Mouse (Mus musculus): ENCODE measurements at regions not wholly inside any gene's neighbourhood (a gene's known extent, or its start where the extent isn't known, plus 50 kb on each side); places are given as distances from the start of the nearest gene placed in this dataset.

DNA sequence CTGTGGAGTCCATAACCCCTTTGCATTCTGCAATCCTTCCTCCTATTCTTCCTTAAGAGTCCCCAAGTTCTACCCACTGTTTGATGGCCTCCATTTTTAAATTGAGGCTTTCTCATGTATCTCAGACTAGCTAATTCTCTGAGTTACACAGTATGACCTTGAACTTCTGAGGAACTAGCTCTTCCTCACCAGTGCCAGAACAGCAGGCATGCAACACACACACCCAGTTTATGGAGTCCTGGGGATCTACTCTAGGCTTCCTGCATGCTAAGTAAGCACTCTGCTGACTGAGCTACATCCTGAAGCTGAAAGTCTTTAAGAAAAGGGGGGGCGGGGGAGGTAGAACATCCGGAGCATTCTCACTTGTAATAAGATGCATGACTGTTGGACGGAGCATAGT lies 159.2 kb upstream of the Klf6 start:
- peak in 1 of 2 experiments; percentile 15 for DNase-seq (ENCODE audit: inconsistent age in 2 of 2, low spot score in 1 of 2)

DNA sequence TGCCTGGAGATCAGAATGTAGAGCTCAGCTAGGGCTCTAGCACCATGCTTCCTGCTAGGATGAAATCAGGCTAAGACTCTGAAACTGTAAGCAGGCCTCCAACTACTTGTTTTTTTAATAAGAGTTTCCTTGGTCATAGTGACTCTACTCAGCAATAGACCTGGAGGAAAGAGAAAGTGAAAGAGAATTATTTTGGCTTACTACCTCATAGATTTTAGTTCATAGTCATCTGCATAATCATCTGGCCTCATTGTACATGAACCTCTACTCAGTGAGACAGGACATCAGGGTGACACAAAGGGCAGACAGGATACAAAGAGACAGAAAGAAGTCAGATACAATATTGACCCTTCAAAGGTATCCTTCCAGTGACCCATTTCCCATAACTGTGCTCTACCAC lies 156.3 kb upstream of the Klf6 start:
- no peak for DNase-seq (ENCODE audit: inconsistent age in 2 of 2, low spot score in 1 of 2)

DNA sequence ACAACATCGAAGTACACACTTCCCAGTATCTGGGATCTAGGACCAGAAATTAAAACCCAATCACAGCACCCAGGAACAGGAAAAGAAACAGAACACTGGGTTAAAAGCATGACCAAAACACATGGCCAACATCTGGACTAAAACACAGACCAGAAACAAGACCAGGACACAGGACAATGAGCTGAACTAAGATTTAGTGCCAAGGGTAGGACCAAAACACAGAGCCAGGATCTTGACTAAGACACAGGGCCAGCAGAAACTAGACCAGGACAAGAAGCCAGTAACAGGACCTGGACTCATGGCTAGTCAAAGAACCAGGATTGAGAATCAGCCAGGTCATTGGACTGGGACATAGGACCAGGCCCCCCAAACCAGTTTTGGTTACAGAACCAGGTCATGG lies 149.6 kb upstream of the Klf6 start:
- DNase-seq (ENCODE audit: inconsistent age in 2 of 2, low spot score in 1 of 2) = no peak

DNA sequence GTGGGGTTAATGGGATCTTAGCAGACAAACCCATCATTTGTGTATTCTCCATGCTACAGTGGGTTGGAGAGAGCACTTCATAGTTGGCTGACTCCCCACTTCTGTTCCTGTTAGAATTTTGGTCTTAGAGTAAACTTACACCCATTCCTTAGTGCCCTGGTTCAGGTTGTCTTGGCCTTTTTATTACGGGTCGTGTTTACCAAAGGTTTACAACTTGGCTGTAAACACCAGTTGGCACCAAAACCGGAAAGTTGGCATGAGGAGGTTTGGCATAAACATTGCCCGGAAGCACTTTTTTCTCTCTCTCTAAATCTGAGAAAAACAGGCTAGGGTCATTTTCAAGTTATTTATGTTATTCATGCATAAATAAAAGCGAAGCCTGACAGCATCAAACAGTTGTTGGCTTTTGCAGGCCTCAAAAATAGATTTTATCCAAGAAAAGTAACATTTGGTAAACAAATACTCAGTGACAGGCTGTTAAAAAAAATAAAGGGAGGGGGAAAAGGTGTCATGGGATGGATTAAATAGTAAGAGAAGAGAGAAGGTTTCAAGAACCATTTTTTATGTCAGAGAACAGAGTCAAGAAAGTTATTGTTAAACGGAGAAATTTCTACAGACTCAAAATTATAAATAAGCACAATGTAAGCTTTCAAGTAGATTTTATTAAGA lies 148.0 kb upstream of the Klf6 start:
- peak in 1 of 2 experiments; percentile 67 for DNase-seq (ENCODE audit: inconsistent age in 2 of 2, low spot score in 1 of 2)

DNA sequence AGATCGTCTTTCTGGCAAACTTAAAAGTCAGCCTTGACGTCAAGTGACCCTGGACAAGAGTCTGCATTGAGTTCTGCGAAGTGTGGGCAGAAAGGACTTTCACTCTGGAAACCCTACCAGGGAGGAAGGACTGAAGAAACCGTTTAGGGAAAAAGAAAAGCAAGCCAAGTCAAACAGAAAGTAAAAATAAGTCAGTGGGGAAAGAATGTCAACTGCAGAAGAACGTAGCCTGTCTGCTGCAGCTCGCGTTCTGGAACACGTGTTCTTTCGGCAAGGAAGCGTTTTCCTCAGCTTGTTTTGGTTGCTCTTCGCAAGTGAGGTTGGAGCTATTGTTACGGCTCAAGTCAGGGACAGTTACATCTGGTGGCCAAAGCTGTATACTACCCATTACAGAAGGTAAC lies 147.1 kb upstream of the Klf6 start:
- DNase-seq (ENCODE audit: inconsistent age in 2 of 2, low spot score in 1 of 2) = peak; percentile 65 to 91

DNA sequence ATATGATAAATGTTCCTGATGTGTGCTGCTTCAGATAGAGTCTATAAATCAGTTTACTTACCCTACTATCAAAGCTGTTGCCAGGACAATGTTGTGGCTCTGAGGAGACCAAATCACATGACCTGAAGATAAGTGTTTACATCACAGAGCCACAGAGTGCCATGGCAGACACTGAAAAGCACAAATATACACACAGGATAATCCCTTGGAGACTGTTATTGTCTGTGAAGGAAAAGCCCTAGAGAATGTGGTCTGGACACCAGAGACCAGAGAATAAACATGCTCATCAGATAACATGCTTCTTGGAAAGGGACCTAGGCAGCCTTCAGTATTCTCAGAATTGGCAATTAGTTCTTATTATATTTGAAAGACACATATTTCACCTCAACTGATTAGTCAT lies 146.5 kb upstream of the Klf6 start:
- peak; percentile 14 to 79 for DNase-seq (ENCODE audit: inconsistent age in 2 of 2, low spot score in 1 of 2)

DNA sequence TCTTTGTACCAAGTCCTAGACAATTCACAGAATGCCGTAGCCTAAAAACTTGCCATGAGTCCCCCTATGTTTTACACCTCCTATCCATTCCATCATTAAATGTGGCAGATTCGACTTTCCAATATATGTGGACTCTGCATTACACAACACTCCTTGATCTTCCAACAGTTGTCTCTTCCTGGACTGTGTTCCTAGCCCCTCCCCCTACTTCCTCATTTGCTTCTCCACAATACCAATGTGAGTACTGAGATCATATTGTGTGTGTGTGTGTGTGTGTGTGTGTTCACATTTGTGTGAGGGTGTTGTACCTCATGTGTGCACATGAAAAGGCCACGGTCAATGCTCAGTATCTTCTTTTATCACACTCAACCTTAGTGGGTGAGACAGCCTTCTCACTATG lies 144.5 kb upstream of the Klf6 start:
- DNase-seq (ENCODE audit: inconsistent age in 2 of 2, low spot score in 1 of 2) = no peak

DNA sequence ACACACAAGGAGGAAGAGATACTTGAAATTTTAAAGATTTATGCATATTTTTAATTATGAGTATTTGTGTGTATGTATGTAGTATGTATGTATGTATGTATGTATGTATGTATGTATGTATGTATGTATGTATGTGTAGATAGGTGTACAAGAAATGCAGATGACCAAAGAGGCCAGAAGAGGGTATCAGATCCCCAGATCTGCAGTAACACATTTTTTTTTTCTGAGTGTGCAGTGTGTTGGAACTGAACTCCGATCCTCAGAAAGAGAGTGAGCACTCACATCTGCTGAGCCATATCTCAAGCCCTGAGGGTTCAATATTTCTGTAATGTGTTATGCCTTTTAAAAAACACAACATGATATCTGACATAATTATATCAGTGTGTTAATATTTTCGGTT lies 138.0 kb upstream of the Klf6 start:
- DNase-seq (ENCODE audit: inconsistent age in 2 of 2, low spot score in 1 of 2) = no peak

DNA sequence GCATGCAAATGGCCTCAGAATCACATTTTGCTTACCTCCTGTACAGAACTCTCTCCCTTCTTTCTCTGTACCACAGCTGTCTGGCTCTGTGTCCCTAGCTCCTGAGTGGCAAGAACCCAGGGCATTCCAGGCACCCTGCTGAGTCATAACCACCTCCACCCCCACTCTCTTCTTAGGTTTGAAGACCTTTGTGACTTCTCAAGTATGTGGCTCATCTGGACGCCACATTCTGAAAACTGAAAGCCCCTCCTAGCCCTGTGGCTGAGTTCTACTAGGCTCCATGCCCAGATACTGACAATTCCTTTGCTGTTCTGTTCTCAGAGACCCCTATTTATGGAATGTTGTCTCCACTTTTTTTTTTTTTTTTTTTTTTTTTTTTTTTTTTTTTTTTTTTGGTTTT lies 136.9 kb upstream of the Klf6 start:
- DNase-seq (ENCODE audit: inconsistent age in 2 of 2, low spot score in 1 of 2) = peak; percentile 27 to 43

DNA sequence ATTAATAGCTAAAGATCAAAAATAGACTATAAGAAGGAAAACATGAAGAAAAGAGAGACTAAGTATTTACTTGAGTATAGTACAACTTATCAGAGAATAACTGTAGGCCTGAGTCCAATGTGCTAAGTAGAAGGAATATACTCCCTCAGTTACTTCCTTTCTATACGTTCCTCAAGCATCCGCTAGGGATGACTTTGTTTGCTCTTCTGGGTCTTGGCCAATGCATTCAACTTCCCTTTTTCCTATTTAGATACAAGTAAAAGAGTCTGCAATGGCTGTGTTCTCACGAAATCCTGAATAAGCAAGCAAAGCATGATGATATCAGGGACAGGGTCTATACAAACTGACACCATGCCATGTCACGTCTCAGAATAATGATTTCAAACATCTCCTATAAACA lies 135.3 kb upstream of the Klf6 start:
- no peak for DNase-seq (ENCODE audit: inconsistent age in 2 of 2, low spot score in 1 of 2)

DNA sequence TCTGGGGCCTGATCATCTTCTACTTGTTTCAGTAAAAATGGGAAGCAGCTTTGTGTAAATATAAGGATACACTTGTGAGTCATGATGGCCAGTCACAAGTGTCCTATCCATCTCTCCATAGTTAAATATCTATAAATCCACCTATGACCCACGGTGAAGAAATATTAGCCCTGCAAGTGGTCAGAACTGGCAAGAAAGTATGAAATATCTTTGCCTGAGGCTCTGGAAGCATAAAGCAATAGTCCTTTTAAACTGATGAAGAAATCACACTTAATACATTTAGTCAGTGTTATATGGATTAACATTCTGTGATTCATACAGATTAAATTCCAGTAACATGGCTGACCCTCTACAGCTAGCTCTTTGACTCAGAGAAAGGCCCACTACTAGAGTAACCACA lies 134.8 kb upstream of the Klf6 start:
- DNase-seq (ENCODE audit: inconsistent age in 2 of 2, low spot score in 1 of 2) = no peak

DNA sequence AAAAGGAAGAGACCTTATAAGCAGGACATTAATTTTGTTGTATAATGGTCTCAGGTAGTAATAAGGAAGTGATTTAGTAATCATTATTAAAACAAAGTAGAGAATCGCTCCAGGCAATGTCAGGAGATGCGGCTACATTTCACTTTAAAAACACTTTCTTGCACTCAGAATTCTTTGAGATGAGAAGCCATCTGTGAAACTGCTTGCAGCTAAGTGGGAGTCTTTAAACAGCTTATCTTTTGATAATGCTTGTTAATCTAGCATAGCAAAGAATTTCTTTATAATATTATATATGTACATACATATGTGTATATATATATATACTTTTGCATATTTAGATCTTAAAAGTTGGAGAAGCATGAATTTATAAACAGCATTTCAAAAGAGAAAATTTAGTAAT lies 133.1 kb upstream of the Klf6 start:
- no peak for DNase-seq (ENCODE audit: inconsistent age in 2 of 2, low spot score in 1 of 2)

DNA sequence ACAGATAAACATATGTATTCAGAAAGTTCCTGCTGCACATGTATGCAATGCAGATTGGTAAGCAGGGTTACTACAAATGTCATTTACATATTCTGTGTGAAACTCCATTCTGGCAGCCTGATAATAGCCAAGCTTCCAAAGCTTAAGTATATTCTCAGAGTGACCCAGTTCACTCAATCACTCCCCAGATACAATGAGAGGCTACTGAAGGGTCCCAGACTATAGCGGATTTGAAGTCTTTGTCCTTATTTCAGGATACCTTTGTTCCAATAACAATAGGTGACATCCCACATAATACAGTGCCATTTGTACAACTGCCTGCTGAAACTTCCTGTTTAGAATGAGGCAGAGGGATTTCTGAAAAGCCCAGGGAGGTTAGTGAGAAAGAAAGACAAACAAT lies 132.5 kb upstream of the Klf6 start:
- DNase-seq (ENCODE audit: inconsistent age in 2 of 2, low spot score in 1 of 2) = no peak

DNA sequence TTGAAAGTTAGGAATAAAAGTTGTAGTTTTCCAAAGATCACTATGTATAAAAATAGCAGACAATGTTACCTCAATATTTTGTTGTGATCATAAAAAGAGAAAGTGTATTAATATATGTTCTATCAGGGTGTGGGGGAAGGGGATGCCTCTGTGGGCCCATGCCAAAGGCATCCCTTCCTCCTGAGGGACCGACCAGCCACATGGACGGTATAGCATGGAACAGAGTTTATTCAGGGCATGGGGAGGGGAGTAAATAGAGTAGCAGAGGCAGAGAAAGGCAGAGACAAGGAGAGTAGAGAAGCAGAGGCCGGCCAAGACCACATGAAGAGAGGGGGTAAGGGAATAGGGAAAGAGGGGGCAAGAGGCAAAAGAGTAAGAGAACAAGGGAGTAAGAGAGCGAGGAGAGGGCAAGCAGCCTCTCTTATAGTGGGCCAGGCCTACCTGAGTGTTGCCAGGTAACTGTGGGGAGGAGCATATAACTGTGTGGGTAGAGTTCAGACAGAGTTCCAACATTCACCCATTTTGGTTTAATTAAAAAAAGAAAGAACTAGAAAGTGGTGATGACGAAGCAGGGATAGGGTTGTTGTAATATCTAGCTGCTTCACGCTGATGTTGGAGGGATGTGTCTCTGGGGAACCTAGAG lies 131.7 kb upstream of the Klf6 start:
- DNase-seq (ENCODE audit: inconsistent age in 2 of 2, low spot score in 1 of 2) = no peak

DNA sequence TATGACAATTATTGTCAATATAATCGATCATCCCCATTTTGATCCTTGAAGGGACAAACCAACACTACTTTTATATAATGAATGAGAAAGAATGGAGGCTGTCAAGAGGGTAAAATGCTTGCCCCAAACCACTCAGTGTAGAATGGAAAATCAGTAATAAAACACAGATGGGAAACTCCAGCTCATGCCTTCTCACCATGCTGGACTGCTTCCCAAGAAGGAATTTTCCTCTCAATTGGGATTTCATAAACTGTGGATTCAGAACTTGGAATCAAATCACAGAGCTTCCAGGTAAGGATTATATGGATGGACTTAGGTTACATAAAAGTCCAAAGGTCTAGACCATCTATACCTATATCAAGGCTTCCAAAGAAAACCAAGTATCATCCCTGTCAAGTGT lies 129.1 kb upstream of the Klf6 start:
- no peak for DNase-seq (ENCODE audit: inconsistent age in 2 of 2, low spot score in 1 of 2)

DNA sequence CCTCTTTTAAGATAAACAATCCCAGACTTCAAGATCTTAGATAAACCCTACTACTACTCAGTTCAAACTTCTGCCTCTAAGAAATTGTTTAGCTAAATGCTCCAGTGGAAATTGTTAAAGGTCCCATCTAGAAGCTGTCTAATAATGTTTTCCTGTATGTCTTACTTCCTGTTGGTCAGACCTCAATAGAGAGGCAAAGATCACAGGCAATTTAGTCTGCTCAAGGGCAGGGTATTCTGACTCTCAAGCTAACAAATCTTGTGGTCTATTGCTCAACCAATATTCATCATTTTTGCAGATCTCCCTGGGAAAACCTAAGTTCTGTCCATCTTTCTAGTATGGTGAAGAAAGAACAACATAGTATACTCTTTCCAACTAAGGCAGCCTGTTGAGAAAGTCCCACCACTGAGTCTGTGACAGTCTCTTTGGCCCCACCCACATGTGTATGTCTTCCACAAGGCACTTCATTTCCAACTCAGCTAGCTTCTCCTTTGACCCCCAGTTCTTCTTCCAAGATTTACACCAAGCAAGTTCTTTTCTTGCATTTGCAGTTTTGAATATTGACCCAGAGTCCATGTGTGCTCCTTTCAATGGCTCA lies 126.2 kb upstream of the Klf6 start:
- DNase-seq (ENCODE audit: inconsistent age in 2 of 2, low spot score in 1 of 2) = peak in 1 of 2 experiments; percentile 39

DNA sequence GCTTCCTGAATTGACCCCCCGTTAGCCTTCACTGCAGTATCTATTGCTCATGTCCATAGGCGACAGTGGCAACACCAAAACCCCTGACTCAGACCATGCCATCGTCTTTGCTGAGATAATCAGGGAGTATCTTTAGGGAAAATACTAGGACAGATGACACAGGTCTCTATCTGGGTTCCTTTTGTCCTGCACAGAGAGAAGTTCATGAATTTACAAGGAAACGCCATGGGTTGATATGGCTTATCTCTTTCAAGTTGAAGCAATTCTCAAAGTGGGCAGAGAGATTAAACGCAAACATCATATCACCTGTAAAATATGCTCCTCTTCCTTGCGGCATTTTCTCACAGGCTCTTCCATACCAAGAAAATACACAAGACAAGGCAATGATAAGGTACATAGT lies 124.8 kb upstream of the Klf6 start:
- no peak for DNase-seq (ENCODE audit: inconsistent age in 2 of 2, low spot score in 1 of 2)

DNA sequence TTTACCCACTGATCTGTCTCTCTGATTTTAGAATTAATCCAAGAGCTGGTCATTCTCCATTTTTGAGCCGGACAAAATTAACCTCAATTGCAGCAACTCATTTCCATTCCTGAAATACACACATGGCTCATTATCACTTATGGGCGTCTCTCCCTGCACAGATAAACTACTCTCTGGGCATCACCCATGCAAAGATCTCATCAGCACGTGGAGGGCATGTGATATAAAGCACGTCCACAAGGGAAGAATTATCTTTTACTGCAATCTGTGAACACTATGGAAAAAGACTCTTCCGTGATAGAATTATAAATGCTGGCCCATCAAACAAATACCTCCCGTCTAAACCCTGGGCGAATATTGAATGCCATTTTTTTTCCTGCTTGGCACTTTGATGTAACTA lies 124.1 kb upstream of the Klf6 start:
- no peak for DNase-seq (ENCODE audit: inconsistent age in 2 of 2, low spot score in 1 of 2)

DNA sequence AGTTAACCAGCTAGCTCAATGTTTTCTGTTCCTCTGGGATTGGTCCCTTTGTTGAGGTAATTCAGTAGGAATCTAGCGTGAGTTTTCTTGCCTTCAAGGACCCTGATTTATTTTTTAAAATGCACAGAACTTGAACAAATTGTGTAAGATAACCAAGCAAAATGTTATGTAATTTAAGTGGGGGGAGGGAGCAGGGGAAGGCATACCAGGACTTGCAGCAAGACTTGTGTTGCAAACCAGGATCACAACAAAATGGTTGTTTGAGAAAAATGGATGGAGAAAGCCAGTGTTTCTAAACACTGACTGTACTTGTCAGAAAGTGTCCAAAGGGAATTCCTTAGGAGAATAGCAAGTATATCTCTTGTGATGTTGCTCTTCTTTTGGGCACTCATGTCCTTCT lies 120.5 kb upstream of the Klf6 start:
- DNase-seq (ENCODE audit: inconsistent age in 2 of 2, low spot score in 1 of 2) = no peak

DNA sequence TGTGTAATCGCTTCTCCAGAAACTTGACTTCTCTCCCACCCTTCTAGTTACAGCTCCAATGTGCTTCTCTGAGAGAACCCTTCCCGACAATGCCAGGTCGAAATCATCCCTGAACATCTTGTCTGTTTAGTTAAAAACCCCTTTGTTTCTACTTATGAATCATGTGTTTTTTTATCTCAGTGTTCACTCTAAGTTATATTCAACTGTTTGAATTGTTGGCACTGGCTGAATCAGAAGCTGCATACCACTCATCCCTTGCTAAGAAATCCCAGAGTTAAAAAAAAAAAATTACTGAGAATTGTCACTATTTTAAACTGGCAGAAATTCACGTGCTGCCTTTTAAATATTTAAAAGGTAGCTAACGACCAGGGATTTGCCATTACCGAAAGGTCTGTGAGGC lies 116.3 kb upstream of the Klf6 start:
- no peak for DNase-seq (ENCODE audit: inconsistent age in 2 of 2, low spot score in 1 of 2)

DNA sequence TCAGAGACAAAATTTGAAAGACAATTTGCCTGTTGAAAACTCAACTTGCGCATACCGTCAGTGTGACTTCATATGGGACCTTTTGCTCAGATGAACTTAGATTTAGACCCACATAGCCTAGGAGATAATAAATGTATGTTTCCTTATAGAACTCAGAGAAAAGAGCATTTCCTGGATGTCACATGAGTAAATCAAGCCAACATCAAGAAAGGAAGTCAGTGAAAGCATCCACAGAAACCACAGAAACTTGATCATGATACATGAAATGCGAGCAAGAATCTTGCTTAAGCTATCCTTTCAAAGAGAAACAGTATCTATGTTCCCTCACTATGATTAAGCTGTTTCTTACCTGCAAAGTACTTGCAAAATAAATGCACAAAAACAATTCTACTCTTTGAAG lies 104.1 kb upstream of the Klf6 start:
- no peak for DNase-seq (ENCODE audit: inconsistent age in 2 of 2, low spot score in 1 of 2)

DNA sequence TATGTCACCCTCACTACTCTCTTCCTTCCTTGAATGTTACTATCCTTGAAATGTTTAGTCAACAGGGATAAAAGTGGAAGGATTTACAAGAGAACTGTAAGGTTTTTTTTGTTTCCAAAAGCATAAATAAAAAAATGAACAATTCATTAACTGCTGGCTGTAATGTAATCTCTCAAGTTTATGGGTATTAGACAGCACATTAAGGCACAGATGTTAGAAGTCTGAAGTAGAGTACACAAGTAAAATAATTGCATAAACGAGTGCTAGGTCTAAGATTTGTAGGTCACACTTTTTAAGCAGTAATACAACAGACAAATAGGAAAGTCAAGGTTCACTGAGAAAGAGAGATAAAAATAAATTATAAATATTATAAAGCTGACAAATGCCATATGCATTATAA lies 103.3 kb upstream of the Klf6 start:
- DNase-seq (ENCODE audit: inconsistent age in 2 of 2, low spot score in 1 of 2) = no peak

DNA sequence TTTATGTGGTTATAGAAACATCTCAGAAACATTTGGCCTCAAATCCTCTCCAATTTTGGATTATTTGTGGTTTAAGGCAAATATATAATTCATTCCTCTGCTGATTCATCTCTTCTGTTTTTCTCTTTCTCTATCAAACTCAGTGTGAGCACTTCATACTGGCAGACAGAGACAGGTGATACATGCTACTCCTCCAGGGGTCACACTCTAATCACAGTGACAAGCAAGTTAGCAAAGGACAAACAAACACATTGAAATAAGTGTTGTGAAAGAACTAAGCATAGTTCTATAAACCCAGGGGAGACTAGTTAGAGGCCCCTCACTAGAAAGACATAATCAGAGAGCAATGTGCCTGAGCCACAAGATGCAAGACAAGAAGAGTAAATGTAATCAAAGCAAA lies 101.3 kb upstream of the Klf6 start:
- no peak for DNase-seq (ENCODE audit: inconsistent age in 2 of 2, low spot score in 1 of 2)
